Mouse (Mus musculus): ENCODE results near the gene Dhrs7c. TPM values are rescaled to one million over a fixed set of nuclear protein-coding genes. Genes with fewer than 3 reads are reported as not detected.

Gene Dhrs7c
- polyA plus RNA-seq, 1 experiment from 2014 or later = not detected

DNA sequence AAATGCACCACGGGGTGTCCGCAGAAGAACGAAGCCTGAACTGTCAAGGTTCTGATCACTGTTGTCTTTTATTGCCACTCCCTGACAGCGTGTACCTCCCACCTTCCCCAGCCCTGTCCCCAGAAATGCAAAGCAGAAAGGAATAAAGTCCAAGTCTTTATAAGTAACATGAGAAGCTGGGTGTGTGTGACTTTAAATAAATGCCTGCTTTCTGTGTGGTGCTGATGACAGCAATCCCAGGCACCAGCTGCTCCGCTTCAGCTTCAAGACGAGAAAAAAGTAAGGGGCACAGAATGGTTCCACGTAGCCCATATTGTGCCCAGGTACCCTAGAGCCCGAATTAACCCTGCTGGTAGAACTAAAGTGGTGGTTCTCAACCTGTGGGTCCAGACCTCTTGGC is 3.2 kb downstream of the Dhrs7c start:
- Histone ChIP-seq H3K4me1 (replicated peaks; ENCODE audit: control insufficient read depth, insufficient read depth, low read length) (no peaks in the 10 kb centered on the region), H3K27ac (ENCODE audit: low read depth, low read length) (no peak overlapping the region), H3K36me3 (ENCODE audit: control insufficient read depth, insufficient read depth, low read length) (no peaks in the 10 kb centered on the region), H3K4me2 (replicated peaks; ENCODE audit: low read depth, low read length) (no peak overlapping the region), H3K4me3 (ENCODE audit: low read depth, low read length) (no peak overlapping the region), H3K9ac (ENCODE audit: low read depth, low read length) (no peak overlapping the region), H3K9me3 (ENCODE audit: control insufficient read depth, low read length) (no peaks in the 10 kb centered on the region), H3K27me3 (ENCODE audit: control insufficient read depth, insufficient read depth, low read length) (no peaks in the 10 kb centered on the region)
- WGBS = 78% methylated on average over 8 of the region's 8 CpGs
- DNase-seq (ENCODE audit: low spot score) (no peak), ATAC-seq (ENCODE audit: low FRiP score) (no peak)

DNA sequence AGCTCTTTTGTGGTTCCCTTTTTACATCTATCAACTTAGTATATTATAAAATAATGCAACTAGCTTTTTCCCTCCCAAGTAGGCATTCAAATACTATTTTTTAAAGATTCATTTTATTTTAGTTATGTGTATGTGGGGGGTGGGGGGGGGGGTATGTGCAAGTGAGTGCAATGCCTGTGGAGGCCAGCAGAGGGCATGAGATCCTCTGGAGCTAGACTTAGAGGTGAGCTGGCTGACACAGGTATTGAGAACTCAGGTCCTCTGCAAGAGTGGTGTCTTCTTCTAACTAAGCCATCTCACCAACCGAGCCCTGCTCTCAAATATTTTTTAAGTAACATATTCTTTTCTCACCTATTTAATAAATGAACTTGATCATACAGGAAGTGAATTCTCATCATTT is 7.6 kb downstream of the Dhrs7c start:
- DNase-seq (ENCODE audit: low spot score) (no peak), ATAC-seq (ENCODE audit: low FRiP score) (no peak)

DNA sequence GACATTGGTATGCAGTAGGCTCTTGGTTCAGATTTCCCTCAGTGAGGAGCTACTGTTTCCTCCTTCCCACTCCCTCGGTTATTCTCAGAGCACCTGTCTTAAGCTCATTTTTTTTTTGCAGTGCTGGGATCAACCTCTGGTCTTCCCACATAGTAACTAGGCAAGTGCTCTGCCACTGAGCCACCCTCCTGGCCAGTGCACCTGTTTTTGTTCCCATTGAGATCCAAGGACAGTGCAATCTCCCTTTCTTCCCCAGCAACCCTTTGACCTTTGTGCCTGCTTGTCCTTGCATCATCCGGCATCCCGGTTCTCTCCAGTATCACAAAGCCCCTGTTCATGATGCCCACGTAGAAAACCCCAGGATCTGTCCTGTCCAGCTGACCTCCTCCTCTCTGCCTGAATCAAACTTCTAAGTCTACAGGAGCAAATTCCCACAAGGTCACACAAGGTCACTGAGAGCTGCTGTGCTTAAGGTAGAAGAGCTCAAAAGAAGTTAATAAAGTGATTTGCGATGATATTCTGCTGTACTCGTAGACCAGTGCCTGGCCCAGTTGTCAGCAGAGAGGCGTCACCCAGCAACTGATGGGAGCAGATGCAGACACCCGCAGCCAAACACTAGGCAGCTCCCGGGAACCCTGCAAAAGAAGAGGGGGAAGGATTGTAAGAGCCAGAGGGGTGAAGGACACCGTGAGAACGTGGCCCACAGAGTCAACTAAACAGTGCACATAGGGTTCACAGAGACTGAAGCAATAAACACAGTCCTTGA is 9.0 kb downstream of the Dhrs7c start:
- DNase-seq (ENCODE audit: low spot score) = no peak
- Histone ChIP-seq H3K4me1 (replicated peaks; ENCODE audit: control insufficient read depth, insufficient read depth, low read length) (no peaks in the 10 kb centered on the region), H3K9ac (ENCODE audit: low read depth, low read length) (no peak overlapping the region), H3K36me3 (ENCODE audit: control insufficient read depth, insufficient read depth, low read length) (no peaks in the 10 kb centered on the region), H3K27ac (ENCODE audit: low read depth, low read length) (no peak overlapping the region), H3K9me3 (ENCODE audit: control insufficient read depth, low read length) (no peaks in the 10 kb centered on the region), H3K4me3 (ENCODE audit: low read depth, low read length) (no peak overlapping the region), H3K27me3 (ENCODE audit: control insufficient read depth, insufficient read depth, low read length) (no peaks in the 10 kb centered on the region), H3K4me2 (replicated peaks; ENCODE audit: low read depth, low read length) (no peak overlapping the region)
- no peak for ATAC-seq (ENCODE audit: low FRiP score)
- 82% methylated on average over 11 of the region's 11 CpGs for WGBS

More for the DNA sequence above, 7.6 kb downstream of the Dhrs7c start:
- Histone ChIP-seq H3K27me3 (ENCODE audit: control insufficient read depth, insufficient read depth, low read length) (no peaks in the 10 kb centered on the region), H3K4me2 (replicated peaks; ENCODE audit: low read depth, low read length) (no peak overlapping the region), H3K4me3 (ENCODE audit: low read depth, low read length) (no peak overlapping the region), H3K27ac (ENCODE audit: low read depth, low read length) (no peak overlapping the region), H3K36me3 (ENCODE audit: control insufficient read depth, insufficient read depth, low read length) (no peaks in the 10 kb centered on the region), H3K9ac (ENCODE audit: low read depth, low read length) (no peak overlapping the region), H3K9me3 (ENCODE audit: control insufficient read depth, low read length) (no peaks in the 10 kb centered on the region), H3K4me1 (replicated peaks; ENCODE audit: control insufficient read depth, insufficient read depth, low read length) (no peaks in the 10 kb centered on the region)
- WGBS = 94% methylated on average over 1 of the region's 1 CpGs

DNA sequence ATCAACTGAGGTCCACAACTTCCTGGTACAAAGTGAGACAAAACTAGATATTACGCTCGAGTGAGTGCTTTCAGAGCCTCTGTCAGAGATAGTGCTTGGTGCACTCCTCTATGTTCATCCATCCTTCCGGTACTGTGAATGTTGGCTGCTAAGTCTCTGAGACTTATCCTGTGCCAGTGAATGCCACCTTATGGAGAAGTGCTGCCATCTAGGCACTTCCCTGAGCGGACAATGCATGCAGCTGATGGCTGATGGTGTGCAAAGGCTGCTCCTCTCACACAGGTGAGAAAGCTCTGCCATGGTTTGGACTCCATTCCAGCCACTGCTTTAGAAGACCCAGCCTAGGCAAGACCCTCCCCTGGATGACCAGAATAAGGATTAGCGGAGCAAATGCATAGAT is 10.1 kb downstream of the Dhrs7c start:
- Histone ChIP-seq H3K27me3 (ENCODE audit: control insufficient read depth, insufficient read depth, low read length) (no peaks in the 10 kb centered on the region), H3K4me3 (ENCODE audit: low read depth, low read length) (no peak overlapping the region), H3K9ac (ENCODE audit: low read depth, low read length) (no peak overlapping the region), H3K4me1 (replicated peaks; ENCODE audit: control insufficient read depth, insufficient read depth, low read length) (no peaks in the 10 kb centered on the region), H3K4me2 (replicated peaks; ENCODE audit: low read depth, low read length) (no peak overlapping the region), H3K27ac (ENCODE audit: low read depth, low read length) (no peak overlapping the region), H3K9me3 (ENCODE audit: control insufficient read depth, low read length) (no peaks in the 10 kb centered on the region), H3K36me3 (ENCODE audit: control insufficient read depth, insufficient read depth, low read length) (no peaks in the 10 kb centered on the region)
- WGBS = 75% methylated on average over 5 of the region's 5 CpGs
- no peak for DNase-seq (ENCODE audit: low spot score)
- no peak for ATAC-seq (ENCODE audit: low FRiP score)

DNA sequence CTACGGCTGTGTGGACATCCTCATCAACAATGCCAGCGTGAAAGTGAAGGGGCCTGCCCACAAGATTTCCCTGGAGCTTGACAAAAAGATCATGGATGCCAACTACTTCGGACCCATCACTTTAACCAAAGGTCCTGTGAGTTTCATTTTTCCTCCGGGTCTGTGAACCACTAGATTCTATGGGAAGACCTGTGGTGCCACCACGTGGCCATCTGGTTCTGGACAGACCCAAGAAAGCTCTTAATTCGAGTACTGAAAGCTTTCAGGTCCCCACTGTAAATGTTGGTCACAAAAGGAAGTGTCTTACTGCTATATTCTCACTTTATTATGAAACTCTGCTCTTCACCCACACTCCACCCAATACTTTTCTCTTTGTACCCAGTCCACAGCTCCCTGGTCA is 13.5 kb downstream of the Dhrs7c start:
- Histone ChIP-seq H3K4me2 (replicated peaks; ENCODE audit: low read depth, low read length) (no peak overlapping the region), H3K9me3 (ENCODE audit: control insufficient read depth, low read length) (no peaks in the 10 kb centered on the region), H3K4me1 (replicated peaks; ENCODE audit: control insufficient read depth, insufficient read depth, low read length) (no peaks in the 10 kb centered on the region), H3K4me3 (ENCODE audit: low read depth, low read length) (no peak overlapping the region), H3K27ac (ENCODE audit: low read depth, low read length) (no peak overlapping the region), H3K9ac (ENCODE audit: low read depth, low read length) (no peak overlapping the region), H3K27me3 (ENCODE audit: control insufficient read depth, insufficient read depth, low read length) (no peaks in the 10 kb centered on the region), H3K36me3 (ENCODE audit: control insufficient read depth, insufficient read depth, low read length) (no peaks in the 10 kb centered on the region)
- ATAC-seq (ENCODE audit: low FRiP score) = no peak
- 82% methylated on average over 6 of the region's 6 CpGs for WGBS
- DNase-seq (ENCODE audit: low spot score) = no peak

DNA sequence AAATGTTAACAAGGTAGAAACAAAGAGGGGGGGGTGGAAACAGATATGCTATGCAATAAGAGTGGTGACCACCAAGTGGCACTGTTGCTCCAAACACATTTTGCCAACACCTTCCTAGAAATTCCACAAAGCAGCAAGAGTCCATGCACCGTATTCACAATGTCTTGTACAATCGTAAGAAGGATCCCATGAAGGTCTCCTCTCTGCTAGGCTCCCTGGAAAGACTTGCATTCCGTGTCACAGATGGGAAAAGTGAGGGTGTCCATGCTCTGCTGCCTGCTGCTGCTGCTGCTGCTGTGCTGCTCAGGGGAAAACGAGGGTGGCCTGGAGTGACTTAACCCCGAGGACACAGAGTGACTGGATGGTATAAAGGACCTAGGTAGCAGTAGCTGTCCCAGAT is 21.6 kb downstream of the Dhrs7c start:
- 22% methylated on average over 5 of the region's 5 CpGs for WGBS
- Histone ChIP-seq H3K27me3 (ENCODE audit: control insufficient read depth, insufficient read depth, low read length) (no peaks in the 10 kb centered on the region), H3K4me2 (replicated peaks; ENCODE audit: low read depth, low read length) (no peak overlapping the region), H3K9ac (ENCODE audit: low read depth, low read length) (no peak overlapping the region), H3K9me3 (ENCODE audit: control insufficient read depth, low read length) (no peaks in the 10 kb centered on the region), H3K4me3 (ENCODE audit: low read depth, low read length) (no peak overlapping the region), H3K27ac (ENCODE audit: low read depth, low read length) (no peak overlapping the region), H3K4me1 (replicated peaks; ENCODE audit: control insufficient read depth, insufficient read depth, low read length) (no peaks in the 10 kb centered on the region), H3K36me3 (ENCODE audit: control insufficient read depth, insufficient read depth, low read length) (no peaks in the 10 kb centered on the region)
- ATAC-seq (ENCODE audit: low FRiP score) (no peak), DNase-seq (ENCODE audit: low spot score) (peak; percentile 64)

DNA sequence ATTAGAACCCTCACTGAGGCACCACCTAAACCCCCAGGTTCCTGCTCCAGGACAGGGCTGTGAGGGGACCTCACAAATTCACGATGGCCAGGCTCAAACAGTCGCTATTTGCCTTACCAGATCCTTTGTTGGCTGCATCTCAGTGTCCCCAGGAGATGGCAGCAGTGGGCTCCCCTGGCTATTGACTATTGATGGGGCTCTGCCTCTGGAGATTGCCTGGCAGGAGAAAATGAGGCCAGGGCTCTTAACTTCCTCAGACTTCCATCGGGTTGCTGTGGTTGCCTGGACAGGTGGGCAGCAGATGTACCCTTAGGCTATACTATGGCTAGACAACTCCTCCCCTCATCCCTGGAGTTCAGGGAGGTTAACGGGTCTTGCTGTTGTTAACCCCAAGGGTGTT is 22.2 kb downstream of the Dhrs7c start:
- H3K27ac ChIP-seq (ENCODE audit: low read depth, low read length) = no peak overlapping the region
- DNase-seq (ENCODE audit: low spot score) (peak; percentile 65), ATAC-seq (ENCODE audit: low FRiP score) (no peak)
- no peaks in the 10 kb centered on the region for H3K27me3 ChIP-seq (ENCODE audit: control insufficient read depth, insufficient read depth, low read length)
- no peaks in the 10 kb centered on the region for H3K9me3 ChIP-seq (ENCODE audit: control insufficient read depth, low read length)
- WGBS = 18% methylated on average over 4 of the region's 4 CpGs
- H3K36me3 ChIP-seq (ENCODE audit: control insufficient read depth, insufficient read depth, low read length) = no peaks in the 10 kb centered on the region
- no peak overlapping the region for H3K9ac ChIP-seq (ENCODE audit: low read depth, low read length)
- no peak overlapping the region for H3K4me3 ChIP-seq (ENCODE audit: low read depth, low read length)
- H3K4me2 ChIP-seq (replicated peaks; ENCODE audit: low read depth, low read length) = no peak overlapping the region
- H3K4me1 ChIP-seq (replicated peaks; ENCODE audit: control insufficient read depth, insufficient read depth, low read length) = no peaks in the 10 kb centered on the region

DNA sequence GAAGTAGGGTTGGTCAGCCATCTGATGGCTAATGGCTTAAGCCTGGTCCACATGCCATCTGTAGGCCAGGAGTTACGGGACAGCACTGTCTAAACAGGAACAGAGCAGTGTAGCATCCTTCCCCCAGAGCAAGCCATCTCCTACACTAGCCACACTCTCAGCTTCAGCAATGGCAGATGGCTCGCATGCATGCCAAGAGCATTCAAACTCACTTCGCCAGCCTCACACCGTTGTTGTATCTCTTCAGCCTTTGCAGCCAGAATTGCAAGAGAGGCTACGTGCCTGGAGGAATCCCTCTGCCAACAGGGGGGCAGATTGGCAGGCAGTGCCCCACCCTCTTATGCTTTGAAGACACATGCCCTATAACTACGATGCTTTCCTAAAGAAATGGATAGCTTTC is 23.6 kb downstream of the Dhrs7c start:
- no peak for ATAC-seq (ENCODE audit: low FRiP score)
- 90% methylated on average over 6 of the region's 6 CpGs for WGBS
- no peak for DNase-seq (ENCODE audit: low spot score)
- no peak overlapping the region for H3K4me2 ChIP-seq (replicated peaks; ENCODE audit: low read depth, low read length)
- no peaks in the 10 kb centered on the region for H3K36me3 ChIP-seq (ENCODE audit: control insufficient read depth, insufficient read depth, low read length)
- no peaks in the 10 kb centered on the region for H3K4me1 ChIP-seq (replicated peaks; ENCODE audit: control insufficient read depth, insufficient read depth, low read length)
- no peaks in the 10 kb centered on the region for H3K9me3 ChIP-seq (ENCODE audit: control insufficient read depth, low read length)
- H3K9ac ChIP-seq (ENCODE audit: low read depth, low read length) = no peak overlapping the region
- no peak overlapping the region for H3K4me3 ChIP-seq (ENCODE audit: low read depth, low read length)
- H3K27ac ChIP-seq (ENCODE audit: low read depth, low read length) = no peak overlapping the region
- H3K27me3 ChIP-seq (ENCODE audit: control insufficient read depth, insufficient read depth, low read length) = no peaks in the 10 kb centered on the region

DNA sequence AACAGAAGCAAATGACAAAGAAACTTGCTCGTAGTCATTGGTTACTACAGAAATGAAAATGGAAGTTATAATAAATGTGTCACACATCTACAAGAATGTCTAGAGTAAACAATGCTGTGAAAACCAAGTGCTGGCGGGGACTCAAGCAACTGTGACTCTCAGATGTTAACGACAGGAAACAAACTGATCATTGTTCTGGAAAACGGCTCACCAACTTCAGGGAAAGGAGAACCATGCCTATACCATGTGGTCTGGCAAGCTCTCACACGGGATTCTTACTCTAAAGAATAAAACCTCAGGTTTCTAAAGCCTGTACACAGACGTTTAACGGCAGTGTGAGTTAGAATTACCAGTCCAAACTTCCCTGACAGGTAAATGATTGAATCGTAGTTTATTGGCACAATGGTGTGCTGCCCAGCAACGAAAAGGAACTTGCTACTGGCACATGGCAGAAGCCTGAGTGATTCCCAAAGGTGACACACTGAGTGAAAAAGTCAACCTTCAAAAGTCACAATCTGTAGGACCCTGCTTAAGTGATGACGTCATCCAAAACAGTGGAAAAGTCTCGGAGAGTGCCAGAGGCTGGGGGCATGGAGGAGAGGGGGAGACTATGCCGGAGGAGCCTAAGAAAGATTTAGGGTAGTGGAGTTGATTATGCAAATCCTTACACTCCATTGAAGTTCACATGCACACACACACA is 30.5 kb downstream of the Dhrs7c start:
- no peaks in the 10 kb centered on the region for H3K4me1 ChIP-seq (replicated peaks; ENCODE audit: control insufficient read depth, insufficient read depth, low read length)
- no peak overlapping the region for H3K9ac ChIP-seq (ENCODE audit: low read depth, low read length)
- H3K4me3 ChIP-seq (ENCODE audit: low read depth, low read length) = no peak overlapping the region
- H3K9me3 ChIP-seq (ENCODE audit: control insufficient read depth, low read length) = no peaks in the 10 kb centered on the region
- H3K4me2 ChIP-seq (replicated peaks; ENCODE audit: low read depth, low read length) = no peak overlapping the region
- no peaks in the 10 kb centered on the region for H3K36me3 ChIP-seq (ENCODE audit: control insufficient read depth, insufficient read depth, low read length)
- H3K27me3 ChIP-seq (ENCODE audit: control insufficient read depth, insufficient read depth, low read length) = no peaks in the 10 kb centered on the region
- H3K27ac ChIP-seq (ENCODE audit: low read depth, low read length) = no peak overlapping the region
- WGBS = 62% methylated on average over 12 of the region's 12 CpGs
- DNase-seq (ENCODE audit: low spot score) (no peak), ATAC-seq (ENCODE audit: low FRiP score) (no peak)

All from hindbrain, embryonic 11.5 days (tissue).